ENCODE assay signal across 24 mouse cellular contexts in genomic region chr13:9783717-9784116, GRCm38 (mm10).
"Had no signal": no experiment of that assay in that cellular context is flagged by ENCODE, and none has a peak within 500 bp of the region (broad histone marks: within the 10 kb centered on the region; RNA-seq: fewer than 3 reads in every experiment).

No protein-coding gene starts in this region.

- ATAC-seq: hindbrain, embryonic 16.5 days; inflammation-experienced regulatory T-cells, adult 6 months; intestine, embryonic 15.5 days; intestine, postnatal 0 days had no signal

- H3K4me3 ChIP-seq: heart, embryonic 10.5 days; heart, embryonic 12.5 days; hindbrain, embryonic 10.5 days; hindbrain, embryonic 12.5 days; intestine, embryonic 15.5 days; layer of hippocampus, adult 2 months; left cerebral cortex, adult 2 months; limb, embryonic 10.5 days; limb, embryonic 12.5 days had no signal

- DNase-seq: gastrocnemius, postnatal 14 days; gastrocnemius, postnatal 36 days; heart, adult 18-20 months; heart, postnatal 10 days; heart, postnatal 4 days; kidney, adult 18-20 months; kidney, adult 8-10 months; kidney, postnatal 10 days; kidney, postnatal 25 days; kidney, postnatal 4 days; liver had no signal

- H3K27ac ChIP-seq: heart, embryonic 10.5 days; hindbrain, embryonic 10.5 days; hindbrain, embryonic 12.5 days; hindbrain, embryonic 14.5 days; intestine, embryonic 15.5 days; layer of hippocampus, adult 2 months; left cerebral cortex, adult 2 months; limb, embryonic 10.5 days; limb, embryonic 12.5 days had no signal

- H3K4me1 ChIP-seq: heart, embryonic 10.5 days; heart, embryonic 12.5 days; hindbrain, embryonic 12.5 days; intestine, embryonic 15.5 days; limb, embryonic 10.5 days; limb, embryonic 12.5 days had no signal
